Mouse (Mus musculus): ENCODE measurements around the gene Dhcr24.

Dhcr24 gene

DNA sequence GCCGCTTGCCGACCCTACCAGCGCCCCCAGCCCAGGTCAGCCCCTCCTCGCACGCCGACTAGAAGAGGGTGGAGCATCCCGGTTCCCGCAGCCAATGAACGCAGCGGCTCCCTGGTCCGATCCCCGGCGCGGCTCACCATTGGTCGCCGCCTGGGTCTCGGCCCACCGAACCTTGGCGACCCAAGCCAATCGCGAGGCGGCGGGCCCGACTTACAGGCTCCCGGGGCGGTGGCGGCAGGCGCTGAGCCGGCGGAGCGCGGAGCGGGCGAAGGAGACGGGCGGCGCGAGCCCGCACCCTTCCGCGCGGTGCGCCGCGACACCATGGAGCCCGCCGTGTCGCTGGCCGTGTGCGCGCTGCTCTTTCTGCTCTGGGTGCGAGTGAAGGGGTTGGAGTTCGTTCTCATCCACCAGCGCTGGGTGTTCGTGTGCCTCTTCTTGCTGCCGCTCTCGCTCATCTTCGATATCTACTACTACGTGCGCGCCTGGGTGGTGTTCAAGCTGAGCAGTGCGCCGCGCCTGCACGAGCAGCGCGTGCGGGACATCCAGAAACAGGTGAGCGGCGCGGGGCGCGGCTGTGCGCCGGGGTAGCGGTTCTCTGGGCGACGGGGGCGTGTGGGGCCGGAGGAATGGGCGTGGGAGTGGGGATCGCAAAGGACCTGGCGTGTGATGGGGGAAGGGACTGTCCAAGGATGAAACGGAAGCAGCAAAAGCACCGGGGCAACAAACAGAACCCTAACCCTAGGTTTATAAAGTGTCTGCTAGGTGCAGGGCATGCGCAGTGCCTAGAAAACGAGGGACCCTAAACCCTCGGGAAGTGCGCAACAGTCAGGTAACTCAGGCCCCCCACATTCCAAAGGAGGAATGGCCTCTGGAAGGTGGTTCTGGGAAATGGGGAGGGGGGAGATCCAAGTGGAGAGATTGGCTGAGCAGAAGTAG, at the start of gene Dhcr24:
Dhcr24 (plus strand) TSS at position 193 of the 936 bp plus-strand sequence.
- DNase-seq: peak; percentile 98

DNA sequence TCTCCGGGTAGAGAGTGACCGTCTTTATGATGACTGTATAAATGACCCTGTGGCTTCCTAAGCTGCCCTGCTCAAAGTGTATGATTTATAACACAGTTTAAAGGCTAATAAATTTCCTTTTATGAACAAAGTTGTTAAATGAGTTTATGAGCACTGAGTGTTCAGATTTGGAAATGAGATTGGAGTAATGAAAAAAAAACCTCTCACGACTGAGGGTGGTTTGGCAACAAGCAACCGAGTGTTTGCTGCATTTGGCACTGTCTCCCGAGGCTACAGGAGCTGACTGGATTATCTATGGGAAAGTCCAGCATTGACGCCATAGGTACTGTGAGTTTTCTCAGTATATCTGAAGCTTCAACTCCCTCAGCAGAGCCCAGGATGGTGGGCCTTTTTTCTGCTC, 46.2 kb upstream of the Dhcr24 start:
- DNase-seq: no peak

DNA sequence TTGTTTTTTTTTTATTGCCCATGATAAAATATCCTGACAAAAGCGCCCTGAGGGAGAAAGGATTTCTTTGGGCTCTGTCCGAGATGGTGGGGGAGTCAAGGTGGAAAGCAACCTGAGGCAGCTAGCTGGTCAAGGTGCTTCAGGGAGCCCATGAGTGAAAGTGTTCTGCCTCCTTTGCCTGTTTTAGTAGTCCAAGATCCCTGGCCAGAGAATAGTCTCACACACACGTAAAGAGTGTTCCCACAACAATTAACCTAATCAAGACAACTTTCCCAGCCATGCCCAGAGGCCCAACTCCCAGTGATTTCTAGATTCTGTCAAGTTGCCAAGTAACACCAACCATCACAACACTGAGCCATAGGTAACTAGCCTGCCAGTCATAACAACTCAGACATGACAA, 38.3 kb upstream of the Dhcr24 start:
- DNase-seq: no peak

DNA sequence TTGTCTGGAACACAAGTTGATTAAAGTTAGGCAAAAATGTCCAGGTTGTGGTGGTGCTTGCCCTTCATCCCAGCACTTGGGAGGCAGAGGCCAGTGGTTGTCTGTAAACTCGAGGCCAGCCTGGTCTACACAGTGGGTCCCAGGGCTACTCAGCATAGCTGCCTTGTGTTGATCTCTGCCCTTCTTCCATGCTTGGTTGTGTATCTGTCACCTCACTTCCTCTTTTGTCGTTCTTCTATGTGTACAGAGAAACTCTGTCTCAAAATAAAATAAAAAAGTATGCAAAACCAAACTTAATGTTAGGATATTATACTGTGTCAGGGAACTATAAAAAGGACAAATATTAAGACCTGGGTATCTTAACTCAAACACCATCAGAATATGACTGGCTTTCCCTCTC, 36.7 kb upstream of the Dhcr24 start:
- DNase-seq: no peak

DNA sequence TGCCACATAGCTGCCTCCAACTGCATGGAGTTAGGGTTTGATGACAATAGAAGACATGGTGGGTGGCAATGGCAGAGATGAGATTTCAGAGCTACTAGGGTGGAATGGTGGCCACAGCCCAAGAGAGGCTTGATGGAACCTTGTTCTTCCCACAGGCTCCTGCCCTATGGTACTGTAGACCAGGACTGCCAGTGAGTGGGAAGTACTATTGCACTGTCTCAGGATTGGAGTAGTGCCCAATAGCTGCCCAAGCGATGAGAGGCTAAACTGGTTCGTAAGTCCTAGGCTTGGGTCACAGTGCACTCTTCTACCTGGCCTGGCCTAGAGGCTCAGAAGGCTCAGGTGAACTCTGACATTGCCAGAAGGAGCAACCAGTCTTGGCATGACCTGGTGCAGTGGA, 35.8 kb upstream of the Dhcr24 start:
- no peak for DNase-seq

DNA sequence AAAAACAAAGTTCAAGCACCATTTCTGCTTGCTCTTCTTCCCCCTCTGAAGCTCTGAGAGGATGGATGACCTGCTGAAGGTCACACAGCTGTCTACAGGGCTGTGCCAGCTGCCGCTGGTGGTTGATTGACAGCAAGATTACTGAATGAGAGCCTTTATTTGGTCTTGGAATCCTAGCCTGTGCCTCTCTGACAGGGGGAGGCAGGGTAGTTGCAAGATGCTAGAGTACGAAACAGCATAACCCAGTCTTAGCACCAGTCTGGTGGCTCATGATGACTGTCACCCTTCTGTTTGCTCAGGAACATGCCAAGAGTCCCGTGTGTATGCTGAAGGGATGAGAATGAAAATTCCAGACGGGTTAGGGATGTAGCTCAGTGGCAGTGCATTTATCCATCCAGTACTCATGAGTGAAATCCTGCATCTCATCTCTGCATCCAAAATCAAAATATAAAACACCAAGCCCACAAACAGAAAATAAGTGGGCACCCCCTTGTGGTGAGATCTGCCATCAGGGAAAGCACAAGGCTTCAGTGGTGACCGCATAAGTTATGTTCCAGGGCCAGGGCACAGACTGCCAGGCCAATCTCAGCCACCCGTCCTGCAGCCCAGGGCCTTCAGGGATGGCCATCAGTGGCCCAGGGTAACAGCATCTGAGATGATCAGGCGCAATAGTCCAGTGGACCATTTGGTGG, 32.8 kb upstream of the Dhcr24 start:
- DNase-seq: peak; percentile 26

DNA sequence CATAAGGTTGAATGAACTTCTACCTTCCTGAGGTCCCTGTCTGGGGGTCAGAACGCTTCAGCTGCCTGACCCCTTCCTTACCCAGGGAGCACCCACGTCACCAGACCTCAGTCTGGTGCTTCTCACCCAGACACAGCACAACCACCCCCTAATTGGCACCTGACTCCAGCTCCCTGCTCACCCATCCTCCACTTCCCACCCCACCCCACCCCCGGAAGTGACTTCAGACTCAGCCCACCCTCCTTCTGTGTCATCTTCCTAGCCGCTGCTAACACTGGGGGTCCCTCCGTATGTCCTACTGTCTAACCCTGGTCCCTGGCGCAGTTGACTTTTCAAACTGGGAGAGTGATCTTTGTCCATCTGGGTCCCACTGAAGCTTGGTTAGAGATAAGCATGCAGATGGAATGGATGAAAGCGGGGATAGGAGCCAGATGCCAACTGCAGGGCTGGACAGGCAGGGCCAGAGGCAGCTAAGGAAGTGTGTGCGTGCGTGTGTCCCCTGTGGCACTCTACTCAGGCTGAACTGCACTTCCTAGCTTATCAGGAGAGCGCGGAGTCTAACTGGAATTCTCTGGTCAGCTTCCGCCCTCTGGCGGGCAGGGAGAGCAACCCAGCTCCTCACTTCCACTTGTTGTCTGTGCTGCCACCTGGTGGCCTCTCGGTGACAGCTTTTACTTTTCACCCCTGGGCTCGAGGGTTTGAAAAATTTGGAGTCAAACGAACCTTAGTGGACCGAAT, 31.3 kb upstream of the Dhcr24 start:
- peak; percentile 91 for DNase-seq

DNA sequence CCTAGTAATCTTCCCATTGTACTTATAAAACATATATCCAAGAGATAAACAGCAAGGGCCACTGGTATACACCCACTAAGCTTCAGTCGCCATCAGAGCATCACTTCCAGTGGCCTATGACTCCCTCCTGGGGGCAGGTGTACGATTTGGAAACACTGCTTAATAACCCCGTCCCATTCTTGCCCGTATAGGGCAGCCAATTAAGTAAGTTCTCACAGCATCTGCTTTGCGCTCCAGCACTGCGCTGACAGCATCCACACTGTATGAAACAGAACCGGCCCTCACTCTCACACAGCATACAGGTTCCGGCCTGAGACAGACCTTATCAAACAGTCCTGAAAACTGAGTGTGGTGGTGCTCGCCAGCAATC, 30.7 kb upstream of the Dhcr24 start:
- DNase-seq: no peak

DNA sequence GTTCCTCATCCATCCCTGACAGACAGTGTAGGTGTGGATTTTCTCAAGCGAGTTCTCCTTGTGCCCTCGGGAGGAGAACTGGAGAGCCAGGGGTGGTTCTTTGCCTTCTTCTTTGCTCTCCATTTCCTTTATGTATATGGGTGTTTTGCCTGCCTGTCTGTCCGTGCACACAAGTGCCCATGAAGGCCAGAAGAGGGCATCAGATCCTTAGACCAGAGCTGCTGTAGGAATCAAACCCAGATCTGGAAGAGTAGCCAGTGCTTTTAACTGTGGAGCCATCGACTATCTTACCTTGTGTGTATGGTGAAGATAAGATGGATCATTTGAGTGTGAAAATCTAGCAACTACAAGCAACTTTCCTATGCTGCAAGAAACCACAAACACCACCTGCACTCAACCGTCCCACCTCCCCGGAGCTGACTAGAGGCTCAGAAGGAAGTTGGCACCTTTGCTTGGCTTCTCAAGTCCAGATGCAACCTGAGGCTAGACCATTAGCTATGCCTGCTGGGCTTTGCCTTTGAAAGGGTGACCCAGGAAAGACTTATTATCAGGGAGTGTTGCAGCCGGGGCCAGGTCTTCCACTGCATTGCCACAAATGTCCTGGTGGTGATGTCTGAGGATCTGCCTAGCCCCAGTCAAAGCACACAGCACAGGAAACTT, 27.3 kb upstream of the Dhcr24 start:
- DNase-seq: no peak

DNA sequence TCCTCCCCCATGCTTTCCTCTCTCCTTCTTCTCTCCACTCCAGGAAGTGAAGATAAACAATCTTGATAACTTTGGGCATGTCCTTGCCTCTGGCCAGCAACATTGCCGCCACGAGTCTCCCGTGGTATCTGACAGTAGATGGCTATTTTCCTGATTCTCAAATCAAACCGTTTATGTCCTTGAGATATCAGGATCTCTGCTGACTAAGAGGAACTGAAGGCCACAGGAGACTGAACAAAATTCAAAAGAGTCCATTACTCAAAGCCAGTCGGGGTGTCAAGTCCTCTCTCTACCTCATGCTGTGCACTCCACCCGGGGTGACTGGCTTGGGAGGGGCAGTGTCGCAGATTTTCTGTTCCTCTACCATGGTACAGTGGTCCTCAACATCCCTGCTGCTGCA, 26.6 kb upstream of the Dhcr24 start:
- DNase-seq: no peak

DNA sequence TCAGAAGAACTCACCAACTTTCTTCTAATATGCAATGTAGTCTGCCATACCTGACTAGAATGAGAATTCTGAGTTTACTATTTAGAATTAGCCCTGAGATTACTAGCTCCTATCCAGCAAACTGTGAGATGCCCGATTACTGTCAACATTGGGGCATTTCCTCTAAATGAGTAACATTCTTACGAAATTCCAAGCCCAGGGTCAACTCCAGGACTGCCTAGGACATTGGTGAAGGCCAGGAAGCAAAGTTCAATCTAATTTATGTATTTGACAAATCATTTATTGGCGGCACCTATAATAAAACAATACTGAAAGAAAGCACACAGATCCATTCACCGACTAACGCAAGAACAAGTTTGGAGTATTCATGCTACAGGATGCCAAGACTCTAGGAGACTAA, 21.1 kb upstream of the Dhcr24 start:
- no peak for DNase-seq

DNA sequence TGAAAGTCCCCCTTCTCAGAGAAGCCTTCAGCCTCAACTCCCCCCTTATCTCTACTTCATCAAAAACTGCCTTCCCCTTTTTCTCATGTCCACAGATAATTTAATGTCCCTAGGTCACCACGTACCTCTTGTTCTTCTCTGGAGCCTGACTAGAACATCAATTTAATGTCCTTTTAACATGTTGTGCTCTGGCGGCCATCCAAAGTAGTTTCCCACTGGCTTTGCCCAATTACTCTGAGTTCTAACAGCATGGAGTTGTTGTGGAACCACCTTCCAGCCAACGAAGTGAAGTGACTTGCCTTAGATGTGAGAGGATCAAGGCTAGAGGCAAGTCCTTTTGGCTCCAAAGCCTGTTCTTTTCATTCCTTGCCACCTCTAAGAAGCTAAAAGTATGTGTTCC, 19.3 kb upstream of the Dhcr24 start:
- DNase-seq: no peak

DNA sequence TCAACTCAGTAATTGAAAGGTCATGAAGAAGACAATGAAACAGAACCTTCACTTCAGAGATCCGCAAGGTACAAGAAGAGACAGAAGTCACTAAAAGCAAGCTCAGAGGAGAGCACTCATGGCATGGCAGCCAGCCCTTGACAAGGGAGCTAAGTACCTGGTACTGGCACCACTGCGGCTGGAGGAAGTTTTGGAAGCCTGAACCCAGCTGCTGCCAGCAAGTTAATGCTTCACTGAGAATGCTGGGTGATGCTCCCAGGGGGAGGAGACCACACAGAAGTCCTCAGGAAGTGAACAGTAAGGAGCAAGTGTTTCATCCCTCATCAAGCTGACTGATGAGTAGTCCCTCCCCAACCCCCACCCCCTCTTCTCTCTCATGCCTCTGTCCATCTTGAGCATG, 18.6 kb upstream of the Dhcr24 start:
- DNase-seq: no peak

DNA sequence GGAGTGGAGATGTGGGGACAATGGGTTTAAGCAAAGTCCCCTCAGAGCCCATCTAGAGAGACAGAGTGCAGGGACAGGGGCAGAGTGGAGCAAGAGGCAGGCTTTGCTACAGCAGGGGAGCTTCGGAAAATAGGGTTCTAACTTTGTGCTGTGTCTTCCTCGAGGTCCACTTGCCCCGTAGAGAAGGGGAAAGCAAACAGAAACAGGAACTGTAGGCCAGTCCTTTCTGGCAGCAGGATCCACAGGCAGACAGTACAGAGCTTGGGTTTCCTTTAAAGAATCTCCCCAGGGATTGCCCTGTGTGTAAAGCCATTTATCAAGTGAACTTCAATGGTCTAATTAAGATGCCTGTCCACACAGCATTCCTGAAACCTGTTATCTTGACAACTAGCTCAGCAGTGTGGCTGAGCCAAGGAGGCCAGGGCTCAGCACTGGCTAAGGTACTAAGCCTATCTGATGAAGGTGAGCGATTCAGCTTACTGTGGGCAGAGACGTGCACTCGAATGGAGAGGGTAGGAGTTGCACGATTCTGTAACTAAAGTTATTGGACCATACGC, 14.9 kb upstream of the Dhcr24 start:
- no peak for DNase-seq

DNA sequence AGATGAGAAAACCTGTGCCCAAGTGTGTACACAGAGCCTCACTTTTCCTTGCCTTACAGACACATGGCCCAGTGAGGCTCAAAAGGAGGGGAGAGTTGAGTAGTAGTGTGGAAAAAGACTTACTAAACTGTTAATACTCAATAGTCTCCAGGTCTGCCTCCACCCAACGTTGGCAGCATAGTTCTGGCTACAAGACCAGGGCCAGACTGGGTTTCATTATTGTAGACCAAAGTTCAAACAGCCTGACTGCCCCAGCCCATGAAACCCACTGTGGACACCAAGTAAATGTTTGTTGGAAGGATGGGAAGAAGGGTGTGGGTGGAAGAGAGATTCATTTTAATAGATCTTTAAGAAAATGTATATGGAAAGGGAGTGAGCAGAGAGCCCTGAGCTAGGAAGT, 13.9 kb upstream of the Dhcr24 start:
- no peak for DNase-seq

DNA sequence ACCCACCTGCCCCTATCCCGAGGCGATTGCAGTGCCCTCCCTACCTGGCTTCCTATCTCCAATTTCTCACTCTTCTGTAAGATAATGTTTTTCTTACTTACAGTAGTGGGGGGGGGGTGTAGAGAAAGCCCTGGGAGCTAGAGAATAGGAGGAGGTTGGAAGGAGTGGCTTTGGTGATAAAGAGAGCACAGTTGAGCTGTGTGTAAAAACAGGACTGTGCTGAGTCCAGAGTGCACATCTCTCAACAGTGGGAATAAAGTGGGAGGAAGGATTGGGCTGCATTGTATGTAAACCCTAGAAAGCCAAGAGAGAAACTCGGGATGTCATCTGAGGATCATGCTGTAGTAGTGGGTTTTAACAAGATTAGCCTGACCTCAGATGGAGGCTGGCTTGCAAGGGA, 12.7 kb upstream of the Dhcr24 start:
- DNase-seq: no peak

DNA sequence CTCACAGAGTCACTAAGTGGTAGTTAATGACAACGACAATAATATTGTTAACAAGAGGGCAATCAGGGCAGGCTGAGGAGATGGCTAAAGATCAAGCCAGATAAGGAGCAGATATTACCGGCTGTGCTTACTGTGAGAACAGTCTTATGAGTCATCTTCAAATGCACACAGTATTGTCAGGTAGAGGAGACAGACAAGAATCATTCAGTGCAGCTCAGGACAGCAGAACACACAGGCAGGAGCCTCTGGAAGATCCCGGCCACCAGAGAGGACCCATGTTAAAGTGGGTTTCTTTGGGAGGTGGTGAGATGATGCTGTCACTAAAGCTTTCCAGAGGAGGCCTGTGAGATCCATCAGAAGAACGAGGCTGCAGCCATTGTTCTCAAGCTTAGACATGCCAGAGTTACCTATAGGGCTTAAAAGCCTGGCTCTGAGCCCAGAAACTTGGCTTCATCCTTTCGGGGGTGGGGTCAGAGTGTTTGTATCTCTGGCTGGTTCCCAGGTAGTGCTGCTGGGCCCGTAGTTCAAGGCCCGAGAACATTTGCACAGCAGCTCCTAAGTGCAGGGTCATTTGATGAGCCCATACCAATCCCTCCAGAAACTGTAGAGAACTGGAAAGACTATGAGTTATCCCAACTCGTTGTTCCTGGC, 10.2 kb upstream of the Dhcr24 start:
- no peak for DNase-seq

DNA sequence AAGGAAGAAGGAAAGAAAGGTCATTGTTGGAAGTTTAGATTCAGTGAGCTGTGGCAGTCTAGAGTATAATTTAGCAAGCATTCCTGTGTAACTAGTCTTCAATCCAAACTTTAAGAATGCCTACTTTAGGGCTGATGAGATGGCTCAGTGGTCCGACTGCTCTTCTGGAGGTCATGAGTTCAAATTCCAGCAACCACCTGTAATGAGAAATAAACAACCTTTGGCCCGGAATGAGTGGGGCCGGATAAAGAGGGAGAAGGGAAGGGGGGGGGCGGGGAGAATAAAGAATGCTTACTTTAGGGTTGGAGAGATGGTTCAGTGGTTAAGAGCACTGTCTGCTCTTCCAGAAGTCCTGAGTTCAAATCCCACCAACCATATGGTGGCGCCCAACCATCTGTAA, 3.6 kb upstream of the Dhcr24 start:
- DNase-seq: no peak

DNA sequence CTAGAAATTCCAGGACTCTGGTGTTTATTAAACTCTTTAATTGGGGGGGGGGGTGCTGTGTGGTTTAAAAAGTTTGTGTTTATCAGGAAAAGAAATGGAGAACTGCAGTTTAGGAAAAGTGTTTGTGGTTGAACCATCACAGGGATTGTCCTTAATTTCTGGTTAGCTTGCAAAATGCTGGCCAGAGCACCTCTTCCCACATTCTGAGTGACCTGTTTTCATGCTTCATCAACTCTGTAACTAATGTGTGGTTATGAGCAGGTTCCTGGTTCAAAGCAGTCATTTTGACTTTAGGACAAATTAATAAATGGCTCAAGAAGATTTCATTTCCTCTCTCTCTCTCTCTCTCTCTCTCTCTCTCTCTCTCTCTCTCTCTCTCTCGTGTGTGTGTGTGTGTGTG, 2.9 kb upstream of the Dhcr24 start:
- DNase-seq: no peak

DNA sequence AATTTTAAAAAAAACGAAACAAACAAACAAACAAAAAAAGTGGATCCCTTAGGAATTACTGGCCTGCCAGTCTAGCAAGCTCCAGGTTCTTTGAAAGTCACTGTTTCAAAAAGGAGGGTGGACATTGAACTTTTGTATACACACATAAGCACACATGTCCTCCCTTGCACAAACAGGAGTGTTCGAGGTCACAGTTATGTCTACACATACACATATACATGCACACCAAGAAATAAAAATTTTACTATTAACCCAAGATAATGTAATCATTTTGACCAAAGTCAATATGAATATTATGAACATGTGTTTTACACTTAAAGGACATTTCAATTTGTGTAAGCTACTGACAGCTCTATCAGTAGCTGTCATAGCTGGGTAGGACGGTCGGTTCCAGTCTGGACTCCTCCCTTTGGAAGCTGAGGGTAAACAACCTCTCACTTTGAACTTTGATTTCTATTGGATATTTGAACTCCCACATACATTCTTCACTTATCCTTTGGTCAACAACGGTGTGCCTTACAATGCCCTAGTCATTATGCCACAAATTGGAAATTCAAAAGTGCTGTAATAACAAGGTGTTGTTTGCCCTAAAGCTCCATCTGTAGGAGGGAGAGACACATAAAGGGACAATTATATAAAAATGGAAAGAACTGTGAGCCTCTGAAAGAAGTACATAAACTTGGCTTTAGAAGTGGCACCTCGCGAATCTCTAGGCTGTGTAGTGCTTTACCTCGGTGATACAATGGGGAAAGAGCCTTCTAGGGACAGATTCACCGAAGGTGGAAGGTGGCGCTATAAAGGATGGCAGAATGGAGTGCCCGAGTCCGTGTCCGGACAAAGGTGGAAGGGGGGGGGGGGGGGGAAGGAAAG, 1.3 kb upstream of the Dhcr24 start:
- no peak for DNase-seq

DNA sequence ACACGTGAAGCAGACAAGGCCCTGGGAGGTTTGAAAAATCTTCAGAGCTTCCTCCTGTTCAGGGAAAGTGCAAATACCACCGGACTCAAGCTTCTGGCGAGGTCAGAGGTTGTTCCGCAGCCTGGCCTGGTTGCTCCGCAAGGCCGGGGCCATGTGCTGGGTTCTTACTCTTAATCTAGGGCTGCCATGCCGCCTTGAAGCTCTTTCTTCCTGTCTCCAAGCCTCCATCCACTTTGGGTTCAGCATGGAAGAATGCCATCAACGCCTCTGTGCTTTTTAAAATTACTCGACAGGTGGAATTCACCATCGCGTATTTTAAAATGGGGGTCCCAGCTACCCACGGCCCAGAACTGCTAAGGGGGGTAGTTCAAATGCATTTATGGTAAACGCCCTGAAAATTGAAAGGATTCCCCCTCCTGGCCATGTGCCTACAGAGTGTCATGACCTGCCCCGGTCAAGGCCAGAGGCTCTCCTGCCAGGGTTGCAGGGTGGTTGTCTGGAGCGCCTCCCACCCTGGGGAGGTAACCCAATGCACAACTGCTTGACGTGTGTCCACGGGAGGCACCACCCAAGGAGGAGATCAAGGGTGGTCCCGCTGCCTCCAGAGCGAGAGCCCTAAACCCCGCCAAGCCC, 509 bp upstream of the Dhcr24 start:
- DNase-seq: no peak
